8 mouse cellular contexts compared by ENCODE assay signal in the genomic region with DNA sequence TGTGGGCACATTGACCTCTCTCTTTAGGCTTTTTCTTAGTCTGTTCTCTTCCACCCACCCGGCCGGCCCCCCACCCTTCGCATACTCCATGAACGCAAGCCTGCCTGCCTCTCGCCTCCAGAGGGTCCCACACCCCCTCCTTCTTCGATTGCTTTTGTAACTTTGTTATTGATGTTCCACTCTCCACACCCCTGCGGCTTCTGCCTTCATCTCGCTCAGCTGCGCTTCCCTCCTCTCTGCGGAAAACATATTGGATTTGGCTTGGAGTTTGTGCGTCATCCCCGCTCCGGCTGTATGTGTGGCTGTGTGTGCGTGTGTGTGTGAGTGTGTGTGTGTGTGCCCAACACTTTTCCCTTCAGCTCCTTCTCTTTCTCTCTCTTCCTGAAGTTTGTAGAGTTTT. TPM values are rescaled to one million over a fixed set of nuclear protein-coding genes. Genes with fewer than 3 reads are reported as not detected.
DNase-seq lines count a peak whose midpoint lies in the region; ATAC-seq and TF ChIP-seq lines count a peak whose summit lies in the region.

No protein-coding gene starts in this region.

- H3K9me3 ChIP-seq in forebrain, embryonic 16.5 days (ENCODE audit: control insufficient read depth, low read length) = no peaks in the 10 kb centered on the region

- H3K27me3 ChIP-seq in forebrain, embryonic 16.5 days (replicated peaks; ENCODE audit: control insufficient read depth, insufficient read depth, low read length) = no peaks in the 10 kb centered on the region

- H3K36me3 ChIP-seq in forebrain, embryonic 16.5 days (ENCODE audit: control insufficient read depth, insufficient read depth) = no peaks in the 10 kb centered on the region

- WGBS in forebrain, embryonic 16.5 days = 36% methylated on average over 14 of the region's 14 CpGs

- no peak overlapping the region for H3K4me3 ChIP-seq in forebrain, embryonic 16.5 days (replicated peaks; ENCODE audit: low read length)
- no peak overlapping the region for H3K4me3 ChIP-seq in left cerebral cortex, adult 2 months

- no peak for TF ChIP-seq CTCF in left cerebral cortex, adult 2 months (IDR thresholded peaks at IDR 0.05)

- intact Hi-C loops in left cerebral cortex, adult 2 months (cut with DNase I) = no loop called here

- H3K4me1 ChIP-seq in forebrain, embryonic 16.5 days (replicated peaks; ENCODE audit: control insufficient read depth, insufficient read depth, low read length) = peaks cover 5% of the 10 kb centered on the region

- H3K9ac ChIP-seq in forebrain, embryonic 16.5 days (replicated peaks; ENCODE audit: low read depth, low read length) = no peak overlapping the region

- peak; percentile 63 for ATAC-seq in forebrain, embryonic 16.5 days

- DNase-seq in layer of hippocampus, adult 11-12 months (ENCODE audit: low spot score) = peak; percentile 78
- no peak for DNase-seq in layer of hippocampus, adult 9-10 months (ENCODE audit: low spot score)
- DNase-seq in left cerebral cortex, adult 2 months (ENCODE audit: extremely low spot score in 1 of 2, low spot score in 2 of 2) = peak; percentile 71 to 74
- DNase-seq in right cerebral cortex, adult 18-20 months = peak; percentile 69
- no peak for DNase-seq in cerebellum, adult 9-11 months
- DNase-seq in Muller cell, postnatal 12 days (ENCODE audit: inconsistent ontology term) = no peak
- no peak for DNase-seq in adipocyte (ENCODE audit: low spot score)

- H3K4me2 ChIP-seq in forebrain, embryonic 16.5 days (ENCODE audit: low read length) = no peak overlapping the region

- H3K27ac ChIP-seq in forebrain, embryonic 16.5 days (ENCODE audit: low read length) = no peak overlapping the region
- H3K27ac ChIP-seq in left cerebral cortex, adult 2 months = no peak overlapping the region

RNA-seq across cellular contexts. Expression of gene Nnat, which starts 53.1 kb away (rescaled TPM):
- polyA plus RNA-seq in forebrain, embryonic 16.5 days (2015; fragmentation: Nextera tagmentation; extraction: Ambion mirVana) = 5,254 and 7,174 TPM in 2 replicates
- 100 to 1,000 TPM; 225 to 280 TPM for total RNA-seq in left cerebral cortex, adult 2 months (2021)

Comparison
In these comparisons a context has a peak if more than half of its experiments do, and no peak if none do; other contexts are left out.
1. DNase-seq: peak in layer of hippocampus, adult 11-12 months (single experiment), left cerebral cortex, adult 2 months (2 of 2) and right cerebral cortex, adult 18-20 months (single experiment); none in layer of hippocampus, adult 9-10 months (single experiment), cerebellum, adult 9-11 months (single experiment), Muller cell, postnatal 12 days (single experiment) and adipocyte (single experiment).